ENCODE assay signal across 8 mouse cellular contexts in the genomic region with DNA sequence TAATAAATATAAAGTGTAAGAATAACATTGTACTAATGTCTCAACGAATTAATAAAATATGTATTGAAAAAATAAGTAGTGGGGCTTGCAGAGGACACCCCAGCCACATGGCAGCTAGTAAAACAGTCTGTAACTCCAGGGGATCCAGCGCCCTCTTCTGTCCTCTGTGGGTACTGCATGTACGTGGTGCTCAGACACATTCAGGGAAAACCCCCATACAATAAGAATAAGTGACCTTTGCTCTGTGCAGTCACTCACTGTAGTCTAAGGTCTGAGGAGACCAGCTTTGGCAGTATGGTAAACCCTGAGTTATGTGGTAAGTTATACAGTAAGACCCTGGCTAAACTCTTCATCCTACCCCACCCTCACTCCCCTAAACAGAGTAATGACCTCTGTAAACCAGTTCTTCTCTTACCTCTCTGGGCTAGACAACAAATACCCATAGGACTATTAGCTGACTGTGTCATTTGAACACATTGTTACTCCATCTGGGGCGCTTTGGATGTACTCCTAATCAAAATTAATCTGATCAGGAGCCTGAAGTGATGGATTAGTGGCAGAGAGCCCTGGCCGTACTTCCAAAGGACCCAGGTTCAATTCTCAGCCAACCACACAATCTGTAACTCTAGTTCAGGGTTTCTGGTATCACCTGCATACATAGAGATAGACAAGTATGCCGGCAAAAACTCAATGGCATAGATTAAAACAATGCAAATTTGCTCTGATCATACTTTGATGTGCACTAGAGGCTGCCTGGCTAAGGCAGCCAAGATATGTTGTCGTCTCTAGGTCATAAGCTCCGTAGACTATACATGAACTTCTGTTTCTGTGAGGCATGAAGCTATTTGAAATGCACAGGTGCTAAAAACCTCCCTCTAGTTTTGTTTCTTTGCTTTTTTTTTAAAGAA. TPM values are rescaled to one million over a fixed set of nuclear protein-coding genes. Genes with fewer than 3 reads are reported as not detected.
DNase-seq lines count a peak whose midpoint lies in the region; ATAC-seq and TF ChIP-seq lines count a peak whose summit lies in the region.

No protein-coding gene starts in this region.

- TF ChIP-seq EP300 in liver, embryonic 14.5 days (IDR thresholded peaks at IDR 0.05; ENCODE audit: low read depth) = peak; percentile 17; the same call in 1 of the 2 replicates

- peaks cover 34% of the 10 kb centered on the region for H3K4me1 ChIP-seq in embryonic facial prominence, embryonic 14.5 days (ENCODE audit: control insufficient read depth, insufficient read depth, low read length)
- peaks cover 92% of the 10 kb centered on the region for H3K4me1 ChIP-seq in heart, embryonic 12.5 days (replicated peaks)
- peaks cover 34 to 44% of the 10 kb centered on the region in 2 experiments for H3K4me1 ChIP-seq in liver, embryonic 14.5 days (replicated peaks; ENCODE audit: control insufficient read depth in 2 of 2, insufficient read depth in 2 of 2, low read length in 1 of 2)

- no peaks in the 10 kb centered on the region for H3K9me3 ChIP-seq in embryonic facial prominence, embryonic 14.5 days (ENCODE audit: control insufficient read depth, low read length)
- H3K9me3 ChIP-seq in heart, embryonic 12.5 days (replicated peaks) = no peaks in the 10 kb centered on the region
- H3K9me3 ChIP-seq in liver, embryonic 14.5 days (ENCODE audit: control insufficient read depth, low read length) = no peaks in the 10 kb centered on the region

- H3K27ac ChIP-seq in embryonic facial prominence, embryonic 14.5 days (replicated peaks; ENCODE audit: low read depth, low read length) = peak overlapping the region; percentile 69
- no peak overlapping the region for H3K27ac ChIP-seq in heart, embryonic 12.5 days (ENCODE audit: poor library complexity, severe bottlenecking)
- peak overlapping the region; percentile 61 for H3K27ac ChIP-seq in liver, embryonic 14.5 days

- no peaks in the 10 kb centered on the region for H3K27me3 ChIP-seq in embryonic facial prominence, embryonic 14.5 days (replicated peaks; ENCODE audit: control insufficient read depth, insufficient read depth, low read length)
- H3K27me3 ChIP-seq in heart, embryonic 12.5 days (replicated peaks) = no peaks in the 10 kb centered on the region
- H3K27me3 ChIP-seq in liver, embryonic 14.5 days (ENCODE audit: control insufficient read depth, insufficient read depth, low read length) = no peaks in the 10 kb centered on the region

- DNase-seq in CD4-positive, CD25-positive, alpha-beta regulatory T cell, adult 2 months (ENCODE audit: low read depth, low spot score) = peak; percentile 93
- DNase-seq in adrenal gland, postnatal 14 days = peak; percentile 86
- DNase-seq in embryonic facial prominence, embryonic 14.5 days (ENCODE audit: low spot score) = peak; percentile 56
- DNase-seq in kidney, postnatal 14 days = peak; percentile 85
- DNase-seq in liver, embryonic 14.5 days (ENCODE audit: low read depth in 3 of 3, low spot score in 3 of 3) = peak in 1 of 3 experiments; percentile 65
- peak; percentile 85 for DNase-seq in ovary, postnatal 14 days (ENCODE audit: low spot score)
- peak; percentile 93 for DNase-seq in thymus, postnatal 25 days

- ATAC-seq in embryonic facial prominence, embryonic 14.5 days (ENCODE audit: low read depth) = no peak
- peak; percentile 33; the same call in 1 of the 2 replicates for ATAC-seq in heart, embryonic 12.5 days (ENCODE audit: insufficient number of reproducible peaks, low FRiP score)
- ATAC-seq in liver, embryonic 14.5 days (ENCODE audit: insufficient read depth) = peak; percentile 48; the same call in 1 of the 2 replicates

- no peak overlapping the region for H3K9ac ChIP-seq in embryonic facial prominence, embryonic 14.5 days (ENCODE audit: low read depth, low read length)
- no peak overlapping the region for H3K9ac ChIP-seq in heart, embryonic 12.5 days
- H3K9ac ChIP-seq in liver, embryonic 14.5 days (replicated peaks) = no peak overlapping the region; the same call in 1 of the 2 replicates

- TF ChIP-seq CTCF in liver, embryonic 14.5 days (IDR thresholded peaks at IDR 0.05; ENCODE audit: low read depth) = peak; percentile 96

- H3K4me3 ChIP-seq in embryonic facial prominence, embryonic 14.5 days (ENCODE audit: low read depth, low read length) = no peak overlapping the region
- H3K4me3 ChIP-seq in heart, embryonic 12.5 days = no peak overlapping the region
- H3K4me3 ChIP-seq in liver, embryonic 14.5 days (ENCODE audit: insufficient read depth in 1 of 2, low read depth in 2 of 2, low read length in 2 of 2) = no peak overlapping the region

- H3K4me2 ChIP-seq in embryonic facial prominence, embryonic 14.5 days (ENCODE audit: low read depth, low read length) = no peak overlapping the region
- H3K4me2 ChIP-seq in heart, embryonic 12.5 days = no peak overlapping the region
- peak overlapping the region; percentile 50 for H3K4me2 ChIP-seq in liver, embryonic 14.5 days (ENCODE audit: low read depth)

- H3K36me3 ChIP-seq in embryonic facial prominence, embryonic 14.5 days (ENCODE audit: control insufficient read depth, insufficient read depth, low read length) = peaks cover 15% of the 10 kb centered on the region
- H3K36me3 ChIP-seq in heart, embryonic 12.5 days = peaks cover 9% of the 10 kb centered on the region
- H3K36me3 ChIP-seq in liver, embryonic 14.5 days (replicated peaks; ENCODE audit: control insufficient read depth, insufficient read depth, low read depth) = peaks cover 9% of the 10 kb centered on the region

- 52% methylated on average over 8 of the region's 8 CpGs for WGBS in embryonic facial prominence, embryonic 14.5 days
- WGBS in heart, embryonic 12.5 days = 58% methylated on average over 8 of the region's 8 CpGs
- 42% methylated on average over 8 of the region's 8 CpGs for WGBS in liver, embryonic 14.5 days (ENCODE audit: insufficient replicate concordance)

RNA-seq across cellular contexts. Expression of a gene that starts 18.6 kb away (rescaled TPM):
- total RNA-seq in adrenal gland, postnatal 14 days (2021) = 46.9 and 49.2 TPM in 2 replicates
- polyA plus RNA-seq in embryonic facial prominence, embryonic 14.5 days (2014; fragmentation: Nextera tagmentation; extraction: Ambion mirVana) = 99.2 and 123 TPM in 2 replicates
- 110 and 118 TPM in 2 replicates for polyA plus RNA-seq in heart, embryonic 12.5 days (2016; fragmentation: Nextera tagmentation; extraction: Ambion mirVana)
- 29.3 and 37.1 TPM in 2 replicates for polyA plus RNA-seq in liver, embryonic 14.5 days (2012; rRNA removed)
- 30.8 and 35.2 TPM in 2 replicates for polyA plus RNA-seq in liver, embryonic 14.5 days (2014; fragmentation: Nextera tagmentation; extraction: Ambion mirVana)

RNA-seq across cellular contexts. Expression of a gene that starts 37.9 kb away (rescaled TPM):
- total RNA-seq in adrenal gland, postnatal 14 days (2021) = 6.6 and 12.1 TPM in 2 replicates
- polyA plus RNA-seq in embryonic facial prominence, embryonic 14.5 days (2014; fragmentation: Nextera tagmentation; extraction: Ambion mirVana) = 29.6 and 30.2 TPM in 2 replicates
- polyA plus RNA-seq in heart, embryonic 12.5 days (2016; fragmentation: Nextera tagmentation; extraction: Ambion mirVana) = 8.7 and 11.1 TPM in 2 replicates
- polyA plus RNA-seq in liver, embryonic 14.5 days (2012; rRNA removed) = 5.9 and 7.2 TPM in 2 replicates
- 5.5 and 6.6 TPM in 2 replicates for polyA plus RNA-seq in liver, embryonic 14.5 days (2014; fragmentation: Nextera tagmentation; extraction: Ambion mirVana)

RNA-seq across cellular contexts. Expression of a gene that starts 47.0 kb away (rescaled TPM):
- total RNA-seq in adrenal gland, postnatal 14 days (2021) = 0.44 and 1.1 TPM in 2 replicates
- polyA plus RNA-seq in embryonic facial prominence, embryonic 14.5 days (2014; fragmentation: Nextera tagmentation; extraction: Ambion mirVana) = 0.93 and 1.4 TPM in 2 replicates
- polyA plus RNA-seq in heart, embryonic 12.5 days (2016; fragmentation: Nextera tagmentation; extraction: Ambion mirVana) = 0.19 and 0.35 TPM in 2 replicates
- polyA plus RNA-seq in liver, embryonic 14.5 days (2012; rRNA removed) = 0.15 and 0.19 TPM in 2 replicates
- polyA plus RNA-seq in liver, embryonic 14.5 days (2014; fragmentation: Nextera tagmentation; extraction: Ambion mirVana) = 0.05 and 0.09 TPM in 2 replicates

RNA-seq across cellular contexts. Expression of a gene that starts 58.6 kb away (rescaled TPM):
- total RNA-seq in adrenal gland, postnatal 14 days (2021) = 1.0 and 6.8 TPM in 2 replicates
- 0.17 and 0.40 TPM in 2 replicates for polyA plus RNA-seq in embryonic facial prominence, embryonic 14.5 days (2014; fragmentation: Nextera tagmentation; extraction: Ambion mirVana)
- polyA plus RNA-seq in heart, embryonic 12.5 days (2016; fragmentation: Nextera tagmentation; extraction: Ambion mirVana) = 0.09 TPM in 1 of 2 replicates, not detected in the other
- polyA plus RNA-seq in liver, embryonic 14.5 days (2012; rRNA removed) = 0.54 and 0.66 TPM in 2 replicates
- 0.14 and 0.58 TPM in 2 replicates for polyA plus RNA-seq in liver, embryonic 14.5 days (2014; fragmentation: Nextera tagmentation; extraction: Ambion mirVana)
